Mouse (Mus musculus) heart, postnatal 0 days (tissue): Measurements from ENCODE around the gene Dapp1.

Experiments used
- CTCF ChIP-seq: IDR thresholded peaks from 2 replicates; pipeline ENCODE4 v1.5.1; 2016; ENCODE audit warnings: antibody characterized with exemption, control low read depth, low read depth
- EP300 ChIP-seq: IDR thresholded peaks from 2 replicates; pipeline ENCODE4 v1.6.1; 2016; ENCODE audit warnings: antibody characterized with exemption, low read depth

- TF ChIP-seq EP300 (no peak), CTCF (no peak)
Measured at GRCm38 (mm10) chr3:137932748-137933147, 48.6 kb downstream of the Dapp1 start.
